Mouse (Mus musculus) stomach, postnatal 0 days (tissue): Measurements from ENCODE around the gene Arid1b.

ENCODE experiments used
- CTCF ChIP-seq: IDR thresholded peaks from 2 replicates; pipeline ENCODE4 v1.5.1; 2016; ENCODE audit warnings: antibody characterized with exemption, low read depth, mild to moderate bottlenecking, moderate library complexity
- EP300 ChIP-seq: optimal IDR thresholded peaks from 2 replicates; pipeline ENCODE3; 2016; ENCODE audit warnings: antibody characterized with exemption

DNA sequence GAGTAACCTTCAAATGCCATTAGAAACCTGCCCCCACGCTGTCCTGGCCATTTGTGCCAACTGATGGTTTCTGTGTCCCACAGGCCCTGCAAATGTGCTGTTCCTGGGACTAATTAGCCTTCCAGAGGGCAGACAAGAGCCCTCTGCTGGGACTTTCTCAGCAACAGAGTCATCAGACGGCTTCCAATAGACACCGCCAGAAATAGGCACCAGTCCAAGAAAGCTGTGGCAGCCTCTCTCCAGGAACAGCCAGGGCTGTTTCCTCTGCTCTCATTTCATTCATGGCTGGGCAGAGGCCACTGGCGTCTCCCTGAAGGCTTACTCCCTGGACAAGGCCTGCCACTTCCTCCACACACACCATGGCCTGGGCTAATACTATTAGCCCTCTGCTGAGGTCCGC, 358.8 kb downstream of the Arid1b start:
- TF ChIP-seq CTCF = 0 out of 2 replicates have a peak, but pooled peaks have one; percentile 21
- TF ChIP-seq EP300 = no peak
